Mouse (Mus musculus): ENCODE results near the gene Ttc23l. TPM values are rescaled to one million over a fixed set of nuclear protein-coding genes. Genes with fewer than 3 reads are reported as not detected.
A peak's percentile ranks its signal among the peaks of the same experiment; 100 is the strongest.
"Not testable (repeated sequence)": the region's sequence is repeated elsewhere in the genome, so short reads cannot be mapped to it uniquely, and the experiment has no call there.

Gene Ttc23l
- polyA plus RNA-seq, 1 experiment from 2014 or later: not detected

DNA sequence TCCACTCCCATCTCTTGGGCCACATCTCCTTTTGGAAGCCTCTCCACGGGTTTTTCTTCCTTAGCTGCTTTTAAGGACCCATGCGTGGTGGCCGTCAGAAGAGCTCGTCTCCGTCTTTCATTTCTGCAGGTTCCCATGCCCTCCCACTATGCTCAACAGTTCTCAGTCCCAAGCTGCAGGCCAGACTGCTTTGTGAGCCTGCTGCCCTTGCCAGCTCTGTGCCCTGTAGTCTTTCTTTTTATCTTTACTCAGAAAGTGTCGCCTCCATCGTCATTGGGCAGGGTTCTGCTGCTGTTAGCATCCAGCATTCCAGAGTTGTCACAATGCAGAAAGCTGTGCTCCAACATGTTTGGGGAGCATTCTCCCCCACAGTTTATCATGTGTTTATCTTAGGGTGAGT is 8.0 kb upstream of the Ttc23l start:
- WGBS (ENCODE audit: insufficient replicate concordance): 84% methylated on average over 7 of the region's 7 CpGs

GRCm38 (mm10) chr15:10564201-10564600 is 5.7 kb upstream of the Ttc23l start:
- Histone ChIP-seq H3K9ac (no peak overlapping the region), H3K4me2 (no peak overlapping the region), H3K36me3 (peaks cover 11% of the 10 kb centered on the region; the same call in 1 of the 2 replicates), H3K4me3 (no peak overlapping the region), H3K27me3 (replicated peaks) (no peaks in the 10 kb centered on the region), H3K4me1 (no peaks in the 10 kb centered on the region), H3K27ac (no peak overlapping the region), H3K9me3 (replicated peaks) (no peaks in the 10 kb centered on the region)
- WGBS (ENCODE audit: insufficient replicate concordance): 25% methylated on average over 1 of the region's 1 CpGs
- no peak for ATAC-seq

More for the DNA sequence above, 8.0 kb upstream of the Ttc23l start:
- Histone ChIP-seq H3K4me2 (no peak overlapping the region), H3K9ac (no peak overlapping the region), H3K9me3 (replicated peaks) (no peaks in the 10 kb centered on the region), H3K4me1 (no peaks in the 10 kb centered on the region), H3K36me3 (peaks cover 15% of the 10 kb centered on the region; the same call in 1 of the 2 replicates), H3K27ac (no peak overlapping the region), H3K4me3 (no peak overlapping the region), H3K27me3 (replicated peaks) (no peaks in the 10 kb centered on the region)
- ATAC-seq: no peak

DNA sequence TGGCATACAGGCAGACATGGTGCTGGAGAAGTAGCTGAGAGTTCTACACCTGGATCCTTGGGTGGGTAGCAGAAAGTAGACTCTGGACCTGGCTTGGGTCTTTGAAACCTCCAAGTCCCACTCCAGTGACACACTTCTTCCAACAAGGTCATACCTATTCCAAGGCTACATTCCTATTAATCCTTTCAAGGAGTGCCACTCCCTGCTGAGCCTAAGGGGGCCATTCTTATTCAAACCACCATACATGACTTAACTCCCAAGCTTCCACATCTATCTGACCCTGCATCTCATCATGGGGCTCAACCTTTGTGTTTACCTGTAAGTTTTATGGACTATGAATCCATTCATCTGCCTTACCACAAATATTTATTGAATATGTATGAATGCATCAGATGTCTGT is 3.8 kb upstream of the Ttc23l start:
- no peak overlapping the region for H3K27ac ChIP-seq
- H3K9ac ChIP-seq: no peak overlapping the region
- no peaks in the 10 kb centered on the region for H3K27me3 ChIP-seq (replicated peaks)
- ATAC-seq: no peak
- H3K9me3 ChIP-seq (replicated peaks): no peaks in the 10 kb centered on the region
- no peak overlapping the region for H3K4me3 ChIP-seq
- H3K4me2 ChIP-seq: no peak overlapping the region
- H3K36me3 ChIP-seq: no peaks in the 10 kb centered on the region
- H3K4me1 ChIP-seq: no peaks in the 10 kb centered on the region

- H3K4me3 ChIP-seq: no peak overlapping the region
- 81% methylated on average over 7 of the region's 7 CpGs for WGBS (ENCODE audit: insufficient replicate concordance)
- H3K27me3 ChIP-seq (replicated peaks): no peaks in the 10 kb centered on the region
These were observed 1.5 kb upstream of the Ttc23l start for GRCm38 (mm10) chr15:10560005-10560404.

GRCm38 (mm10) chr15:10554336-10554735 is 4.1 kb downstream of the Ttc23l start:
- Histone ChIP-seq H3K9me3 (replicated peaks) (no peaks in the 10 kb centered on the region), H3K4me1 (no peaks in the 10 kb centered on the region), H3K27ac (no peak overlapping the region), H3K4me2 (no peak overlapping the region), H3K36me3 (no peaks in the 10 kb centered on the region), H3K4me3 (no peak overlapping the region), H3K9ac (no peak overlapping the region), H3K27me3 (replicated peaks) (no peaks in the 10 kb centered on the region)
- no peak for ATAC-seq

More at GRCm38 (mm10) chr15:10560005-10560404, 1.5 kb upstream of the Ttc23l start:
- no peaks in the 10 kb centered on the region for H3K9me3 ChIP-seq (replicated peaks)
- H3K36me3 ChIP-seq: no peaks in the 10 kb centered on the region
- H3K27ac ChIP-seq: no peak overlapping the region
- no peaks in the 10 kb centered on the region for H3K4me1 ChIP-seq
- no peak for ATAC-seq
- no peak overlapping the region for H3K9ac ChIP-seq
- no peak overlapping the region for H3K4me2 ChIP-seq

GRCm38 (mm10) chr15:10540271-10541088 is 18.0 kb downstream of the Ttc23l start:
- H3K4me3 ChIP-seq: no peak overlapping the region
- no peaks in the 10 kb centered on the region for H3K27me3 ChIP-seq (replicated peaks)
- H3K36me3 ChIP-seq: no peaks in the 10 kb centered on the region
- ATAC-seq: no peak
- H3K9me3 ChIP-seq (replicated peaks): no peaks in the 10 kb centered on the region
- 69% methylated on average over 16 of the region's 16 CpGs for WGBS (ENCODE audit: insufficient replicate concordance)
- no peak overlapping the region for H3K9ac ChIP-seq
- no peaks in the 10 kb centered on the region for H3K4me1 ChIP-seq
- H3K4me2 ChIP-seq: no peak overlapping the region
- no peak overlapping the region for H3K27ac ChIP-seq

GRCm38 (mm10) chr15:10535969-10536368 is 22.5 kb downstream of the Ttc23l start:
- Histone ChIP-seq H3K9me3 (replicated peaks) (no peaks in the 10 kb centered on the region), H3K4me3 (no peak overlapping the region), H3K36me3 (no peaks in the 10 kb centered on the region), H3K9ac (no peak overlapping the region), H3K4me2 (no peak overlapping the region), H3K27me3 (replicated peaks) (no peaks in the 10 kb centered on the region), H3K4me1 (peaks cover 5% of the 10 kb centered on the region; the same call in 1 of the 2 replicates), H3K27ac (no peak overlapping the region)
- no peak for ATAC-seq
- WGBS (ENCODE audit: insufficient replicate concordance): 75% methylated on average over 7 of the region's 7 CpGs

DNA sequence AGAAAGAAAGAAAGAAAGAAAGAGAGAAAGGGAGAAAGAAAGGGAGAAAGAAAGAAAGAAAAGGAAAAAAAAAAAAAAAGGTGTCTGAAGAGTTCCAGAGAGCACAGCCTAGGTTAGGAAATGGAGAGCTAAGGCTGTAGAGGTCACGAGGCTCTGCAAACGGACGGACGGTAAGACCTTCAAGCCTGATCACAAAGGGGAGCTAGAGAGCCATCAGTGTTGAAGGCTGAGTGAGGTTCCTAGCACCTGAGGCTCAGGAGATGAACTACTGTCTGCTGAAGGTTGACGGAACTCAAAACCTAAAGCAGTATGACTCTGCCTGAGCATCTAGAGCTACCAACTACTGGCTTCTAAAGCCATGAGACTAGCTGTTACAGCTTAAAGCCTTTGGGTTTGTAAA is 23.9 kb downstream of the Ttc23l start:
- no peak for ATAC-seq

GRCm38 (mm10) chr15:10533361-10533760 is 25.1 kb downstream of the Ttc23l start:
- not testable (repeated sequence) for H3K9me3 ChIP-seq (replicated peaks); H3K4me3 ChIP-seq; ATAC-seq; H3K27ac ChIP-seq; H3K4me1 ChIP-seq; H3K27me3 ChIP-seq (replicated peaks); H3K4me2 ChIP-seq; H3K9ac ChIP-seq; H3K36me3 ChIP-seq
- WGBS (ENCODE audit: insufficient replicate concordance): 77% methylated on average over 10 of the region's 10 CpGs

More for the DNA sequence above, 23.9 kb downstream of the Ttc23l start:
- Histone ChIP-seq H3K4me3 (no peak overlapping the region), H3K9ac (no peak overlapping the region), H3K27me3 (replicated peaks) (no peaks in the 10 kb centered on the region), H3K4me2 (no peak overlapping the region), H3K27ac (no peak overlapping the region), H3K36me3 (no peaks in the 10 kb centered on the region), H3K9me3 (replicated peaks) (no peaks in the 10 kb centered on the region), H3K4me1 (peaks cover 7% of the 10 kb centered on the region; the same call in 1 of the 2 replicates)
- 63% methylated on average over 5 of the region's 5 CpGs for WGBS (ENCODE audit: insufficient replicate concordance)

DNA sequence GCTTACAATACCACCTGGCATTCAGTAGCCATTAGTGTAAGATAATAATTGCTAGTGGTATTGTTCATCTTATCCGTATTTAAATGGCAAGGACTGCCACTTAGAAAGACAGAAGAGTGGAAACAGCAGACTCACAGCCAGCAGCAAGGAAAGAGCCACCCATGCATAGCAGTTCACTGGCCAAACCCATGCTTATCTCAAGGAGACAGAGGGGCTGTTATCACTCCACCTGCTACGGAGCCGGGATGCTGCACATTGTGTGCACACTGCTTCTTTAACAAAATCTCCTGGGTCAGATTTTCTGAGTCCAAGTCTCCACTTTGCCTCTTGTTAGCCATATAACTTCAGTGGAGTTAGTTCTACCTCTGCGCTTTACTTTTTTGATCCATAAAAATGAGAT is 27.1 kb downstream of the Ttc23l start:
- H3K4me1 ChIP-seq: peaks cover 7% of the 10 kb centered on the region; the same call in 1 of the 2 replicates
- H3K9ac ChIP-seq: no peak overlapping the region
- H3K4me3 ChIP-seq: no peak overlapping the region
- WGBS (ENCODE audit: insufficient replicate concordance): 35% methylated on average over 4 of the region's 4 CpGs
- H3K9me3 ChIP-seq (replicated peaks): no peaks in the 10 kb centered on the region
- no peaks in the 10 kb centered on the region for H3K36me3 ChIP-seq
- H3K27ac ChIP-seq: no peak overlapping the region
- no peaks in the 10 kb centered on the region for H3K27me3 ChIP-seq (replicated peaks)
- peak; percentile 72; the same call in 1 of the 2 replicates for ATAC-seq
- no peak overlapping the region for H3K4me2 ChIP-seq

DNA sequence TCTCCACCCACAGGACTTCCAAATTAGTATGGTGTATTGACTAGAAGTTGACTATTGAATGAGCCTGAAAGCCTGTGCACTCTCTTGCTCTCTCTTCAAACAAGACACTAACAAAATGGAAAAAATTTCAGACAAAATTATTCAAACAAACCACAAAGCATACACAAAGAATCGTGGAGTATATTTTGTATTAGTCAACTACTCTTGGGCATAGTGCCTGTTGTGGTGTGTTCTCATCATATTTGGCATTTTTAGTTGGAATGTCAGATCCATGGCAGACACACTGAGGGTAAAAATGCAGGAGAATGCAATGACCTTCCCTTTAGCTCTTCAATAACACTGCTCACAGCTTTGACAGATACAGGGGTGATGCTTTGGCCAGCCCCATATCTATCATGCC is 32.6 kb downstream of the Ttc23l start:
- no peaks in the 10 kb centered on the region for H3K27me3 ChIP-seq (replicated peaks)
- H3K9me3 ChIP-seq (replicated peaks): no peaks in the 10 kb centered on the region
- 58% methylated on average over 1 of the region's 1 CpGs for WGBS (ENCODE audit: insufficient replicate concordance)
- no peaks in the 10 kb centered on the region for H3K36me3 ChIP-seq
- ATAC-seq: no peak
- no peak overlapping the region for H3K4me2 ChIP-seq
- no peak overlapping the region for H3K9ac ChIP-seq
- H3K4me3 ChIP-seq: no peak overlapping the region
- no peak overlapping the region for H3K27ac ChIP-seq
- H3K4me1 ChIP-seq: peaks cover 1% of the 10 kb centered on the region; the same call in 1 of the 2 replicates

GRCm38 (mm10) chr15:10515166-10515565 is 43.3 kb downstream of the Ttc23l start:
- no peak for ATAC-seq
- H3K4me2 ChIP-seq: no peak overlapping the region

DNA sequence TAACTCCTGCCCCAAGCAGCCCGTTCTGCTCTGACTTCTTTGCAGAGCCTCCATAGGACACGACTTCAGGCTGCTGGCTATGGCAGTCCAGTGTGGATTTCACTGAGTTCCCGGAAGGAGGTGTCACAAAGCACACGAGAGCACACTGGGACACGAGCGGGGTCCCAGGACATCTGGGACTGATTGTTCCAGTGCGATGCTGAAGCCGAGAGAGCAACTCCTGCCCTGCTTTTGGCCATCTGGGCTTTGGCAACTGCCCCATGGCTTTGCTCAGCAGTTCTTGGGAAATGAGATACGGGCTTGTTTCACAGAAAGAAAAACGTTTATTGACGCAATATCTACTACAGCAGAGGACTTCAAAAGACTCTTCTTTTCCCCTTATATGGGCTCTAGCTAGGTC is 52.4 kb downstream of the Ttc23l start:
- 68% methylated on average over 11 of the region's 11 CpGs for WGBS (ENCODE audit: insufficient replicate concordance)
- ATAC-seq: no peak
- no peaks in the 10 kb centered on the region for H3K4me1 ChIP-seq
- no peak overlapping the region for H3K4me3 ChIP-seq
- H3K4me2 ChIP-seq: no peak overlapping the region
- H3K9ac ChIP-seq: no peak overlapping the region
- H3K27me3 ChIP-seq (replicated peaks): no peaks in the 10 kb centered on the region
- H3K27ac ChIP-seq: no peak overlapping the region
- no peaks in the 10 kb centered on the region for H3K36me3 ChIP-seq
- H3K9me3 ChIP-seq (replicated peaks): no peaks in the 10 kb centered on the region

More at GRCm38 (mm10) chr15:10515166-10515565, 43.3 kb downstream of the Ttc23l start:
- Histone ChIP-seq H3K4me1 (no peaks in the 10 kb centered on the region), H3K36me3 (no peaks in the 10 kb centered on the region), H3K9ac (no peak overlapping the region), H3K27ac (no peak overlapping the region), H3K27me3 (replicated peaks) (no peaks in the 10 kb centered on the region), H3K9me3 (replicated peaks) (no peaks in the 10 kb centered on the region), H3K4me3 (no peak overlapping the region)
- 75% methylated on average over 7 of the region's 7 CpGs for WGBS (ENCODE audit: insufficient replicate concordance)

Measured in liver, embryonic 12.5 days (tissue).